Mouse (Mus musculus): ENCODE data around the gene Raver2.

Raver2 gene

DNA sequence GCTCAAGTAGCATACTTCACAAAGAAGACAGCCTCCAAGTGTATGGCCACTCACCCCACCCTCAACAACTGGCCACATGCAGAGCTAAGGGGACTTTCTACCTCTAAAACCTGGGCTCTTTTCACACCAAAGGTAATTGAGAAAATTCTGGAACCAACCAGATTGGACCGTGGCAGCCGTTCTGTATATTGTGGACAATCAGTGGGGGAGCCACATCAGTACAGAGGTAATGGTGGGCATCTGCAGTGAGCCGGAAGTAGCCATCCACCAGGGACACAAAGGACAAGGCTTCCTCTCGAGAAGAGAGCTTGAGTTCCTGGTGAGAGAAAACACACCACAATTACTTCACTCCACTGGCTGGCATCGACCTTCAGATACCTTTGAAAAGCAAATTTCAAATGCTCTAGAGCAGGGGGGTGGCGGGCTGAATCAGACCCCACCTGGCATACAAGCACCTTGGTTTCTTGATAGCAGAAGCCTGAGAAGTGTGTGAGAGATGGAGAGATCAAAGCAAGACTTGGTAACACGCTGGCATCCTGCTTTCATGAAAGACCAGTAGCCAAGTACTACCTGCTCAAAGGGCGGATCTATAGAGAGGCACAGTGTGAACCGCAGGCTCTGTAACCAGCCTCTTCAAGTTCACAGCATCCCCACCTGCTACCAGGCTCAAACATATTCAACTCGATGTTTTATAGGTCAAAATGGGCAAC, 106.3 kb downstream of the Raver2 start:
- DNase-seq (ENCODE audit: low spot score in 2 of 2) = no peak

DNA sequence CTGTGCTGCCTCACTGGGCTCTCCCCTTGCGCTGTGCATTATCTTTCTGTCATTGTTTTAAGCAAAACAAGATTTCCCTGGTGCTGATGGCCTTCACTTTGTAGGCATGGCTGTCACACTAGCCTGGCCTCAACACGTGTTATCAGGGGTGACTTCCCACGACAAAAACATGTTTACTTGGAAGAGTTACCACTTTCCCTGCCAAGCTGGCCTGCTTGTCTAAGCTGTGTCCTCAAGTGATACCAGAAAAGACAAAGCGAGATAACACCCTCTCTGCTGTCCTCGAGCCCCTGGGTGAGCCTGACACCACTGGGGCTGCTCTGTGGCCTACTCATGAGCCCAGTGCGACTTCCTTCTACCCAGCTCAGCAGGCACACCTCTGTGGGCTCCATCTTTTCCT, 107.3 kb downstream of the Raver2 start:
- no peak for DNase-seq (ENCODE audit: low spot score in 2 of 2)

DNA sequence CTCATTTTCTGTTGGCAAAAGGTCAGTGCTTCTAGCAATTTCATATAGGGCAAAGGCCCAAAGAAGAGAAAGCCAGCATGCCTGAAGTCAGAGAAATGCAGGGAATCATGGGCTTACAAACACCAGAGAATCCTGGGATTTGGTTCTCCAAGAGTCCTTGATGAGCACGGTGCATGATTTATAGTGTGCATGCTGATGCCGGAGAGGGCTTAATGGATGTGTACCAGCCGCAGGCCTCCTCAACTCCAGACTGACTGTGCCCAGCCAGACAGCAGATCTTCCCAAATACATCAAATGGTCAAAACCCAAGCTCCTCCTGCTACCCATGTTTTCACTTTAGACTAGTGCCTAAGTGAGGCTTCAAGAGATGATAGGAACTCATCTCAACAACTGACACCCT, 109.0 kb downstream of the Raver2 start:
- DNase-seq (ENCODE audit: low spot score in 2 of 2) = no peak

DNA sequence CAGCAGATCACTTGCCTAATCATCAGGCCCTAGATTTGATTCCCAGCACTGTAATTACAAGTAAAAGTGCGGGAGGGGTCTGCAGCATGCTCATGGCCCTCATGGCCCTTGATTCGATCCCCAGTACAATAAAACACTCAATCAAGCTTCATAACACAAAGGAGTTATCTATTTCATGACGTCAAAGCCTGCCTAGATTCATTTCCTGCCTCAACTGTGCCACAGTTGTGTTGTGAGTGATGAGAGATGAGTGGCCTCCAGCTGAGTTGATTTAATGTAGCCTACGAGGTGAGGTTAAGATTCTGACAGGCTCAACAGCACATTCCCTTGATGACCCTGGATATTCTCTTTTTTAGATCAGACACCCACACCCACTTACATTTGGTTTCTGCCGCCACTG, 110.3 kb downstream of the Raver2 start:
- DNase-seq (ENCODE audit: low spot score in 2 of 2) = no peak

DNA sequence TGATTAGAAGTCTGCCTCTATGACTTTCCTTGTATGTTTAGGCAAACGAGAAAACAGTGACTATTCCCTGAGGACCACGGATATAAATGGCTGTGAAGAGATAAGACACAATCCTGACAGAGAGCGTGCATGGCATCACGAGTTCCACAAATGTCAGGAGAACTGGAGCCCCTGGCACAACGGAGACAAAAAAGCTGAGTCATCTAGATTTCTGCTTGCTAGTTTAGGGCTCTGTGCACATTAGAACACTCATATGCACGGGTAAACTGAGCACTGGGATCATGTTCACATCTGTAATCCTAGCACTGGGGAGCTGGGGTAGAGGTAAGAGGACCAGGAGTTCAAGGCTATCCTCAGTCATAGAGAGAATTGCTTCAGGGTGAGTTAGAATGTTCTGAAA, 111.1 kb downstream of the Raver2 start:
- DNase-seq (ENCODE audit: low spot score in 2 of 2) = no peak

GRCm38 (mm10) chr4:101180681-101181080, 111.9 kb downstream of the Raver2 start:
- no peak for DNase-seq (ENCODE audit: low spot score in 2 of 2)

DNA sequence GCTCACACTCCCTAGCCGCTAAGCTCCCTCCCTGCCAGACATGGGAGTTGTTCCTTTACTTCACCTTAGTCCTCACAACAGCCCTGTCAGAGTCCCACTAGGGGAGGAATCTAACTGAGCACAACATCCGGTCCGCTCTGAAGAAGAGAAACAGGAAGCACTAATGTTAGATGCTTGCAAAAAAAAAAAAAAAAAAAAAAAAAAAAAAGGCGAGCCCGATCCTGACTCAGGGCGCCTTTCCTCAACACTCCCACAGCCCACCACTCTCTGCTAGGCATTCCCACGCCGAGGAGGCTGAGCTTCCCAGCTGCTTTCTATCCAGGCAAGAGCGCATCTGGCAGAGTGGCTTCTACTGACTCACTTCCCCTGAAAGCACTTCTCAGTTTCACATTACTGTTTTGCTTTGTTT, 113.8 kb downstream of the Raver2 start:
- DNase-seq (ENCODE audit: low spot score in 2 of 2) = peak in 1 of 2 experiments; percentile 28

GRCm38 (mm10) chr4:101185216-101185615, 116.4 kb downstream of the Raver2 start:
- no peak for DNase-seq (ENCODE audit: low spot score in 2 of 2)

- no peak for DNase-seq (ENCODE audit: low spot score in 2 of 2)
Observed at GRCm38 (mm10) chr4:101186591-101186990, 117.8 kb downstream of the Raver2 start.

GRCm38 (mm10) chr4:101187381-101187780, 118.6 kb downstream of the Raver2 start:
- DNase-seq (ENCODE audit: low spot score in 2 of 2) = no peak

DNA sequence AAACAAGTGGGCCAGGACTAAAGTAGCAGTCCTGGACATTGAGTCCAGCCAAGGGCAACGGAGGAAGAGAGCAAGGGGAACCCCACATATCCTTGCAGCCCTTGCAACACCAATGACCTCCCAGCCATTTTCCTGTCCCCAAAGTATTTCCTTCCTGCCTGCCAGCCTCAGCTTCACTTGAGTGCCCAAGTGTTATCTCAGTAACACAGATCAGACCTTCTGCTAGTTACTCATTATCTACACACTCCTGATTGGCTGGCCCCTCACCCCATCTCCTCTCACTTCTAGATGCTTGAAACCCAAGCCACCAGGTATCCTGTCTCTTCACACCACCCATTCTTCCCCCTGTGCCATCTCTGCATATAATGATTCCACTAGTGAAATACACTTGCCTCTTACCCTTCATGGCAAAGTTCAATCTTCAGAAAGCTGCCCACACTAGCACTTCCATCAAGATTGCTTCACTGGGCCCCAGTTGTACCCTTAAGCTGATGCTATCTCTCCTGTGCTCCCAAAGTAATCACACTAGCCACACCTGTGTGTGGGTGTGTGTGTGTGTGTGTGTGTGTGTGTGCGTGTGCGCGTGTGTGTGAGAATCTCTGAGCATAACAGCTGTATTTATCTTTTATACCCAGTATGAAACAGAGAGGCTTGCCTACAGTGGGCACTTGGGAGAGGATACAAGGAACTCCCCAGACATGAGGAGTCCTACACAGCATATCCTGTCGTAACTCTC, 123.6 kb downstream of the Raver2 start:
- no peak for DNase-seq (ENCODE audit: low spot score in 2 of 2)

- no peak for DNase-seq (ENCODE audit: low spot score in 2 of 2)
Observed at GRCm38 (mm10) chr4:101194170-101194569, 125.4 kb downstream of the Raver2 start.

DNA sequence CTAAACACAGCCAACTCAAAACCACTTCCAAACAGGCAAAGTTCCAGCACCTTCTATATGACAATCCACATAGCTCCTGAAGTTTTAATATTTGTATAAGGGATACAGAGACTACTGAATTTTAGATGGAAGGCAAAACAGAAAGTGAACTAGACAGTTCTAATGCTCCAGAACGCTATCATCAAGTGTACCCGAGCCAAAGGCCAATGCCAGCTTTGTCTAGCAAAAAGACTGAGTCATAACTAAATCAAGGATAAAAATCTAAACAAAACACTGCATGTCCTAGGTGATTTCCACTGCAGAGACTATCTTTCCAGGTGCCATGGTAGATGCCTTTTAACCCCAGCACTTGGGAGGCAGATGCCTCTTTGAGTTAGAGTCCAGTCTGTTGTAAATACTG, 127.6 kb downstream of the Raver2 start:
- no peak for DNase-seq (ENCODE audit: low spot score in 2 of 2)

DNA sequence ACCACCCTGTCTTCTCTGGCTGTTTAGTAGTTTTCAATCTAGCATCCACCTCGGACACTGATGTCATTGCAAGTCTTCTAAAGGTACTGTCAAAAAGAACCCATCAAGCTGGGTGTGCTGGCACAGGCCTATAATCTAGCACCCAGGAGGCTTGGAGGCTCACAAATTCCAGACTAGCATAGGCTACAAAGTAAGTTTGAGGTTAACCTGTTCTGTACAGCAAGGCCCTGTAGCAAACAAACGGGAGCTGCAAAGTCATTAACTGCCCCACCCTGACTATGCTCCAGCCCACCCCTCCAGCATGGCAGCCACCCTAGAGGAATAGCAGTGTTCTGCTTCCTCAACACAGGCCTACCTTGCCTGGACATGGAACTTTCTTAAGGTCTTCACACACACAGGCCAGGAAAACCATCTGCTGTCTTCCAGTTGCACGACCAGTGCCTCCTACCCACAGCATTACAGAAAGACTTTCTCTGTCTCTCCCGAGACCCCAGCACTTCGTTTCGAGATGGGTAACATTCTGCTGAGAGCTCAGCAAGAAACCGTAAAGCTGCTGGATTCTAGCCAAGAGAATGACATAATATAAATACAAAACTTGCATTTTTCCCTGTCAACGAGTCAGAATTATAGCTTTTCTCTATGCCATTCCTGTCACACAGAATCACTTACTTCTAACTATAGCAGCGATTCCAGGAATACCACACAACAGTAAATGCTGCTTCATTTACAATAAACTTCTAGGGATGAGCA, 128.8 kb downstream of the Raver2 start:
- no peak for DNase-seq (ENCODE audit: low spot score in 2 of 2)

GRCm38 (mm10) chr4:101198333-101198732, 129.6 kb downstream of the Raver2 start:
- DNase-seq (ENCODE audit: low spot score in 2 of 2) = no peak

GRCm38 (mm10) chr4:101199433-101200081, 130.8 kb downstream of the Raver2 start:
- no peak for DNase-seq (ENCODE audit: low spot score in 2 of 2)
